Mouse (Mus musculus): ENCODE measurements around the gene Gnptab. TPM values are rescaled to one million over a fixed set of nuclear protein-coding genes. Genes with fewer than 3 reads are reported as not detected.
"Not testable (repeated sequence)": the region's sequence is repeated elsewhere in the genome, so short reads cannot be mapped to it uniquely, and the experiment has no call there.

The Gnptab gene
- polyA plus RNA-seq, 2 experiments from 2014 or later: 4.1 to 6.5 TPM

DNA sequence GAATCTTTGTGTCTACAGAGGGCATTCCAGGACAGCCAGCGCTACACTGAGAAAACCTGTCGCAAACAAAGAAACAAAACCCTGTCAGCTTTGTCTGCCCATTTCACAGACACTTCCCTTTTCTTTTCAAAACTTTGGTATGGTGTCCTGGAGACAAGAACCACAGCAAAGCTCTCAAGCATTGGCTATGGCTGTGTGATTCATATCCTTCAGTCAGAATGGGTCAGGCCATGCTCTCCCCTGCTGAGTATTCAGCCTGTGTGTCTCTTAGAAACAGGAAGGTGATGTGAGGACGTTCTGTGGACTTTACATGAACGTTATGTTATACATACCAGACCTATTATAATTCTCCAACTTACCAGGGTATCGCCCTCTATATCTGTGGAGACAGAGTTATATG lies 38.8 kb downstream of the Gnptab start:
- no peak for ATAC-seq

GRCm38 (mm10) chr10:88420141-88420541 lies 41.2 kb downstream of the Gnptab start:
- ATAC-seq: no peak

GRCm38 (mm10) chr10:88420655-88421435 lies 41.9 kb downstream of the Gnptab start:
- peak; percentile 89 for ATAC-seq

GRCm38 (mm10) chr10:88426158-88426816 lies 47.4 kb downstream of the Gnptab start:
- ATAC-seq: peak; percentile 93

- no peak for ATAC-seq
Observed at GRCm38 (mm10) chr10:88426896-88427295, 48.0 kb downstream of the Gnptab start.

DNA sequence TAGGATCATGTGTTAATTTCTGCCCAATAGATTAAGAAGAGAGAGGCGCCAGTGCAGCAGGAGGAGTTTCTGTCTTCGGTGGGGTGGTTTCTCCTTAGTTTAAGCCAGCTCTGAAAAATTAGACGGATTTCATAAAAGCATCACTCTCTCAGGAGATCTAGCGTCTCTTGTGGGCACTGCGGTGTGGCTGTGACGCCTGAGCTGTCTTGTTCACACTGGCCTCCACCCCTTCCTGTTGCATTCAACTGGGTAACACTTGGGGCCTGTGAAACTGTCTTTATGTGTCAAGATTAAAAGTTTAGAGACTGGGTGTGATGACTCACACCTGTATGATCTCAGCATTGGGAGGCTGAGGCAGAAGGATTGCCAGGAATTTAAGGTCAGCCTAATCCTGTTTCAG lies 49.1 kb downstream of the Gnptab start:
- no peak for ATAC-seq

DNA sequence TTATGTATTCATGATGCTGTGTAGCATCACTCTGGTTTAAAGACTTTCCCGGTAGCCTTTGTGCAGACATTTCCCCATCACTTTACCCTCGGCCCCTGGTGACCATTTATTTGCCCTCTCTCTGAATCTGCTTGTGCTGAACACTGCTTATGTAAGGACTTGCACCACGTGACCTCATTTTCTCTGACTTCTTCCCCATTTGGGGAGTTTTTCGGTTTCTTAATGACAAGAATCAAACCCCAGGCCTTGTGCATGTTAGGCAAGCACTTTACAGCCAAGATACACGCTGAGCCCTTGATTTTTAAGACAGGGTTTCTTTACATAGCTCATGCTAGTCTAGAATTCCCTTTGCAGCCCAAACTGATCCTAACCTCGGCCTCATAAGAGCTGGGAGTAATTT lies 62.3 kb downstream of the Gnptab start:
- ATAC-seq: no peak

DNA sequence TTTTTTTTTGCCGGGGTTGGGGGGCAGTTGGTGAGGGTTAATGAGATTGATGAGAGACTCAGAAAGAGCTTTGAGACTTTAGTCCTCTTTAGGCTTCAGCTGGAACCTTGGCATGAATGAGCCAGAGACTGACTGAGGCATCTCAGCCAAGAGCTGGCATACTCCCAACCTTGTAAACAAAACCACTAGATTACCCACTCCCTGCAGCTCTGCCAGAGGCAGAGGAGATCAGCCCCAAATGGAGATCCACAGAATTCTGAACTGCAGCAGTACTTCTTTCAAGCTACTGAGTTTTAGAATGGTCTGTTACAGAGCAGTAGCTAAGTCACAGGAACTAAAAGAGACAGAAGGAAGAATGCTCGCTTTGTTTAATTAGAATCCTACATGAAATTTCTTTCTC lies 72.3 kb downstream of the Gnptab start:
- no peak for ATAC-seq

GRCm38 (mm10) chr10:88451990-88452389 lies 73.1 kb downstream of the Gnptab start:
- no peak for ATAC-seq

DNA sequence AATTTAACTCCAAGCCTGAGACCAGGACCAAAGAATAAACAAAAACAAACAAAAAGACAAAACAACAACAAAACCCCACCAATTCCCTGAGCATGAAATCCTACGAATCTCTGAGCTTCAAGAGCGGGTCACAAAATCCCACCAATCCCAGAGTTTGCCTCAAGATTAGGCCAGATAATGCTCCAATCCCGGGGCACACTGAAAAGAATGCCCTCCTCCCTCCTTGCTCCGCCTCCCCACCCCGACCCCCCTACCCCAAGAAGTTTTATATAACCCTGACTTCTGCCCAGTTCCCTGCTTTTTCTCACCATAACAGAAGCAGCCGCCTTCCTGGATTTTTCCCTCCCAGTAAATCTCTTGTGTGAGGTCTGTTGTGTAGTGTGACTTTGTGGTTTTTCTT lies 78.9 kb downstream of the Gnptab start:
- no peak for ATAC-seq

GRCm38 (mm10) chr10:88459502-88459992 lies 80.6 kb downstream of the Gnptab start, which contains the start of gene Sycp3:
Sycp3 (plus strand) TSS chr10:88459569.
- no peak for ATAC-seq

GRCm38 (mm10) chr10:88460122-88460820 lies 81.3 kb downstream of the Gnptab start:
- ATAC-seq: no peak

DNA sequence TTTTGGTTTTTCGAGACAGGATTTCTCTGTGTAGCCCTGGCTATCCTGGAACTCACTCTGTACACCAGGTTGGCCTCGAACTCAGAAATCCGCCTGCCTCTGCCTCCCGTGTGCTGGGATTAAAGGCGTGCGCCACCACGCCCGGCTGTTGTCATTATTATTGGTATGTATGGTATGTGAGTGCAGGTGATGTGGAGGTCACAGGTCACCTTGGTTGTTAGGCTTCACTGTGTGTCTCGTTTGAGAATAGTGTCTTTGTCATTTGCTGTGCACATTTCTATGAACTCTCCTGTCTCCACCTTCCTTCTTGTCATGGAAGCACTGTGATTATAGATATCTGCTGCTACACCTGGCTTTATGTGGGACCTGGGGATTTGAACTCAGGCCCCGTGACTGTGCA lies 103.9 kb downstream of the Gnptab start:
- not testable (repeated sequence) for ATAC-seq

- ATAC-seq: no peak
Observed at GRCm38 (mm10) chr10:88488629-88489028, 109.7 kb downstream of the Gnptab start.

GRCm38 (mm10) chr10:88491632-88492031 lies 112.7 kb downstream of the Gnptab start:
- no peak for ATAC-seq

DNA sequence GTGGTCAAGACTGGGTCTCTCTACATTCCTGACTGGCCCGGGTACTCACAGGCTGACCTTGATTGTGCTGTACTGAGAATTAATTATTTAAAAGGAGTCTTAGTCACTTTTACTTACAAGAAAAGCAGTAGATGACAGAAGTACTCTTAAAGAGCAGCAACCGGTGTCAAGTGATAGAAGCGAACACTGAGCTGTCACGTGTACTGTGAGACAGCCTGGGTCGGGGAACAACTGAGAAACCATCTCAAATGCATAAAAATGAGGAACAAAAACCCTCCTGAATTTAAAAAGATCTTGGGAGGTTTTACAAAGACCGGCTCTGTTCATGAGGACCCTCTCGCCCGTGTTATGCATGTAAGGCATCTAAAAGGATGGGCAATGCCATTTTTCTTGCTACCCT lies 113.7 kb downstream of the Gnptab start:
- no peak for ATAC-seq

DNA sequence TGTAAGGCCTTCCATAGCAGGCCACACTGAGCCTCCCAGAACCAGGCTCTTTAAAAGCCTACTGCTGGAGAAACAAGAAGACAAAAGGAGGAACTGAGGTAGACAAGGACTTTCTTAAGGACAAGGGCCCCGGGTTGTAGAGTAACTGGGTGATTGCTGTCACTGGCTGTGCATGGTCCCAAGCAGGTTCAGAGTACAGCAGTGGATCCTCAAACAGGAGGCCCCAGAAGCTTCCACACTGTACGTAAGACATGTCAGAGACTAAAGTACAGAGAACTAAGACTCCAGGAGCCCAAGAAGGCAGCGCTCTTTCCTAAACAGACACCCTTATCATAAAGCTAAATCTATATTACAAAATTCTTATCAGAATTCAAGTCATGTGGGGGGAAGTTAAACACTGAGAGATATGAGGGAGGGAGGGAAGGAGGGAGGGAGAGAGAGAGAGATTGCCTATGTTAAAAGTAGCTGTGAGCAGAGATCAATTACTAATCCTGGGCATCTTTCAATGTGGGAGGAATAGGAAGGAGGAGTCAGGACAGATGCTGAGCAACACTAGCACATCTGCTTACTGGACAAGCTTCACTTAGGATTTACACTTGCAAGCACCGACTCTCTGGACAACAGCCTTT lies 116.1 kb downstream of the Gnptab start:
- no peak for ATAC-seq

Other genes starting within 250 kb of the Gnptab start
- 1 to 10 TPM; 1.2 to 2.2 TPM for gene Parpbp, start 232.2 kb upstream of the Gnptab start, polyA plus RNA-seq (2017; shearing (Covaris generic))
- 10 to 100 TPM; 30.8 to 38.6 TPM for gene Nup37, start 232.1 kb upstream of the Gnptab start, polyA plus RNA-seq (2017; shearing (Covaris generic))
- 100 to 1,000 TPM in 1 of 2 experiments, 10 to 100 TPM in 1; 89.4 to 124 TPM for gene Washc3, start 178.0 kb upstream of the Gnptab start, polyA plus RNA-seq (2017; shearing (Covaris generic))
- under 1 TPM; 0.48 to 0.98 TPM for gene Dram1, start 52 bp upstream of the Gnptab start, polyA plus RNA-seq (2017; shearing (Covaris generic))
- not detected for gene Sycp3, start 80.4 kb downstream of the Gnptab start, polyA plus RNA-seq (2017; shearing (Covaris generic))
- gene Chpt1, start 124.9 kb downstream of the Gnptab start, polyA plus RNA-seq (2017; shearing (Covaris generic)): 1 to 10 TPM; 4.1 to 4.5 TPM
- not detected for gene Mybpc1, start 226.0 kb downstream of the Gnptab start, polyA plus RNA-seq (2017; shearing (Covaris generic))

Measured in CD4-positive, CD25-positive, alpha-beta regulatory T cell, adult 4 months (primary cell).